Mouse (Mus musculus): Measurements from ENCODE around the gene Nsmce3.

DNA sequence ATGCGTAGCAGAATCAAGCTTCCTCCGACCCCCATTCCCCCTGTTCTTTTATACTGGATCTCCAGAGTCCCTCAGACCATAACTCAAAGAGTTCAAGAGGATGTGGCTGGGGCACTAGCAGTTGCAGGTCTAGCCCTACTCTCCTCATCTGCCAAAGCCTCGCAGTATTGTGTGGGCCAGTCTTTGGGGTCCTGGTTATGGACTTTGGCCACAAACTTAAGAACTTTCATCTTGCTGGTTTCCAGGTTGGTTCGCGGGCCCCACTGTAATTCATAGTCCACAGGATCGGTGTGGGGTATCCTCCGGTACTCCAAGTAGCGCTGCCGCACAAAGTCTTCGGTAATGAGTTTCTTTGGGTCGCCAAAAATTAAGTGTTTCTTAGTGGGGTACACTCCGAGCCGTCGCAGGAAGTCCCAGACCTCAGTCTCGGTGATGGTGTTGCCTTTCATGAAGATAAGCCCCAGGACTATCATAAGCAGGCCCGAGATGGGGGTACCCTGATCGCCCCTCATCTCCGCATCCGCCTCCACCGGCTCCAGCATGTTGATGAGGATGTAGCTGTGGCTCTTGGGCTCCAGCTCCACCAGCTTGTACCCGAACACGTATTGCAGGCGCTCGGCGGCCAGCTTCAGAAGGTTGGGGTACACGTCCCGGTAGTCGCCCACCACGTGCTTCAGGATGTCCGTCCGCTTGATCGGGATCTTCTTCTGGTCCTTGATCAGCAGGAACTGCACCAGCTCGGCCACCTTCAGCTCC is 632 bp downstream of the Nsmce3 start:
- no peak for TF ChIP-seq CTCF (IDR thresholded peaks at IDR 0.05; ENCODE audit: extremely low read depth, insufficient read depth, insufficient read length, insufficient replicate concordance)
- TF ChIP-seq POLR2A (IDR thresholded peaks at IDR 0.05; ENCODE audit: low read depth, low read length), result no peak
